Mouse (Mus musculus): Measurements from ENCODE around the gene Tmem202. TPM values are rescaled to one million over a fixed set of nuclear protein-coding genes. Genes with fewer than 3 reads are reported as not detected.

Tmem202 gene
- total RNA-seq, 2 experiments from 2014 or later: 0.59 to 1.4 TPM

GRCm38 (mm10) chr9:59469446-59469845 lies 70.2 kb downstream of the Tmem202 start:
- no peak for ATAC-seq (ENCODE audit: poor library complexity, severe bottlenecking)

Other genes with a start within 250 kb of the Tmem202 start
- 199 and 247 TPM in 2 replicates for gene Adpgk, start 248.3 kb downstream of the Tmem202 start, total RNA-seq (2015)
- gene Adpgk, start 248.3 kb downstream of the Tmem202 start, total RNA-seq (2017): 176 and 232 TPM in 2 replicates
- 3.1 and 4.7 TPM in 2 replicates for gene Bbs4, start 186.3 kb downstream of the Tmem202 start, total RNA-seq (2015)
- gene Bbs4, start 186.3 kb downstream of the Tmem202 start, total RNA-seq (2017): 5.8 and 7.6 TPM in 2 replicates
- gene Arih1, start 53.2 kb downstream of the Tmem202 start, total RNA-seq (2015): 84.9 and 95.7 TPM in 2 replicates
- gene Arih1, start 53.2 kb downstream of the Tmem202 start, total RNA-seq (2017): 71.7 and 94.6 TPM in 2 replicates
- gene Hexa, start 307 bp downstream of the Tmem202 start, total RNA-seq (2015): 159 and 162 TPM in 2 replicates
- gene Hexa, start 307 bp downstream of the Tmem202 start, total RNA-seq (2017): 252 and 269 TPM in 2 replicates
- gene Celf6, start 38.1 kb upstream of the Tmem202 start, total RNA-seq (2015): not detected in 2 replicates
- not detected in 2 replicates for gene Celf6, start 38.1 kb upstream of the Tmem202 start, total RNA-seq (2017)
- 29.8 and 35.2 TPM in 2 replicates for gene Parp6, start 77.4 kb upstream of the Tmem202 start, total RNA-seq (2015)
- gene Parp6, start 77.4 kb upstream of the Tmem202 start, total RNA-seq (2017): 22.9 and 23.0 TPM in 2 replicates
- 192 and 215 TPM in 2 replicates for gene Pkm, start 116.5 kb upstream of the Tmem202 start, total RNA-seq (2015)
- 908 and 975 TPM in 2 replicates for gene Pkm, start 116.5 kb upstream of the Tmem202 start, total RNA-seq (2017)
- 0.58 and 0.66 TPM in 2 replicates for gene Gramd2, start 140.3 kb upstream of the Tmem202 start, total RNA-seq (2015)
- gene Gramd2, start 140.3 kb upstream of the Tmem202 start, total RNA-seq (2017): 0.88 and 1.3 TPM in 2 replicates
- gene Senp8, start 210.9 kb upstream of the Tmem202 start, total RNA-seq (2015): 4.1 and 7.5 TPM in 2 replicates
- 4.2 and 4.8 TPM in 2 replicates for gene Senp8, start 210.9 kb upstream of the Tmem202 start, total RNA-seq (2017)
- 18.0 and 19.0 TPM in 2 replicates for gene Myo9a, start 211.0 kb upstream of the Tmem202 start, total RNA-seq (2015)
- gene Myo9a, start 211.0 kb upstream of the Tmem202 start, total RNA-seq (2017): 32.4 and 38.7 TPM in 2 replicates